Mouse (Mus musculus): ENCODE measurements around the gene Lyrm9. TPM values are rescaled to one million over a fixed set of nuclear protein-coding genes. Genes with fewer than 3 reads are reported as not detected.

Lyrm9 gene
- total and polyA plus RNA-seq, 3 experiments, result 22.0 to 49.4 (median 35.3) TPM

GRCm38 (mm10) chr11:78866486-78866885 is 40.1 kb downstream of the Lyrm9 start:
- in situ Hi-C loops (cut with MboI; ENCODE audit: low pct_ligation_motif_present, low pct_unique_long_range_greater_than_20kb, low sequenced_read_pairs) (no loop called here), dilution Hi-C loops (cut with MboI; ENCODE audit: extremely low pct_ligation_motif_present, extremely low pct_unique_long_range_greater_than_20kb, low sequenced_read_pairs) (no loop called here)
- no peaks in the 10 kb centered on the region for H3K79me2 ChIP-seq (replicated peaks; ENCODE audit: control insufficient read depth, extremely low read depth, insufficient read depth, poor library complexity, severe bottlenecking)
- H3K27me3 ChIP-seq (replicated peaks), result no peaks in the 10 kb centered on the region
- H3K36me3 ChIP-seq (replicated peaks in 1 of 2; ENCODE audit: control insufficient read depth in 1 of 2, insufficient read depth in 1 of 2, low read length in 1 of 2), result no peaks in the 10 kb centered on the region
- no peak overlapping the region for H3K27ac ChIP-seq (ENCODE audit: insufficient read depth, low read depth)
- DNase-seq (ENCODE audit: extremely low read depth), result no peak
- no peak overlapping the region for H3K4me2 ChIP-seq (ENCODE audit: insufficient read depth, low read depth, poor library complexity, severe bottlenecking)
- H3K4me1 ChIP-seq (ENCODE audit: control insufficient read depth in 1 of 2, insufficient read depth in 2 of 2), result peaks cover 0 to 9% of the 10 kb centered on the region in 2 experiments; a peak in 2 of 4 replicates
- no peak overlapping the region for H3K9ac ChIP-seq (ENCODE audit: insufficient read depth, low read depth)
- H3K9me3 ChIP-seq (replicated peaks; ENCODE audit: low read length), result peaks cover 7% of the 10 kb centered on the region
- no peak for TF ChIP-seq MYC (IDR thresholded peaks at IDR 0.05; ENCODE audit: low read depth, low read length)
- no peak for TF ChIP-seq CHD2 (IDR thresholded peaks at IDR 0.05; ENCODE audit: low read length)
- TF ChIP-seq ZMIZ1 (IDR thresholded peaks at IDR 0.05; ENCODE audit: low read depth, low read length), result no peak
- TF ChIP-seq ZKSCAN1 (IDR thresholded peaks at IDR 0.05; ENCODE audit: borderline replicate concordance, low read depth, low read length), result no peak
- no peak for TF ChIP-seq PAX5 (IDR thresholded peaks at IDR 0.05; ENCODE audit: low read length)
- TF ChIP-seq IRF4 (IDR thresholded peaks at IDR 0.05; ENCODE audit: low read depth, low read length), result no peak
- no peak for TF ChIP-seq KAT2A (IDR thresholded peaks at IDR 0.05; ENCODE audit: insufficient replicate concordance, low read length)
- H3K4me3 ChIP-seq (replicated peaks in 1 of 3; ENCODE audit: low read depth in 2 of 3, low read length in 2 of 3, poor library complexity in 1 of 3), result no peak overlapping the region

GRCm38 (mm10) chr11:78867696-78868095 is 41.3 kb downstream of the Lyrm9 start:
- in situ Hi-C loops (cut with MboI; ENCODE audit: low pct_ligation_motif_present, low pct_unique_long_range_greater_than_20kb, low sequenced_read_pairs) (no loop called here), dilution Hi-C loops (cut with MboI; ENCODE audit: extremely low pct_ligation_motif_present, extremely low pct_unique_long_range_greater_than_20kb, low sequenced_read_pairs) (no loop called here)
- H3K4me3 ChIP-seq (replicated peaks in 1 of 3; ENCODE audit: low read depth in 2 of 3, low read length in 2 of 3, poor library complexity in 1 of 3), result no peak overlapping the region
- H3K9ac ChIP-seq (ENCODE audit: insufficient read depth, low read depth), result no peak overlapping the region
- no peak overlapping the region for H3K4me2 ChIP-seq (ENCODE audit: insufficient read depth, low read depth, poor library complexity, severe bottlenecking)
- H3K9me3 ChIP-seq (replicated peaks; ENCODE audit: low read length), result peaks cover 7% of the 10 kb centered on the region
- H3K4me1 ChIP-seq (ENCODE audit: control insufficient read depth in 1 of 2, insufficient read depth in 2 of 2), result peaks cover 3 to 13% of the 10 kb centered on the region in 2 experiments; a peak in 2 of 4 replicates
- H3K27me3 ChIP-seq (replicated peaks), result no peaks in the 10 kb centered on the region
- TF ChIP-seq ETS1 (conservative IDR thresholded peaks at IDR 0.05; ENCODE audit: low read depth, low read length) (no peak), MXI1 (IDR thresholded peaks at IDR 0.05; ENCODE audit: low read depth, low read length) (no peak), E2F4 (IDR thresholded peaks at IDR 0.05; ENCODE audit: insufficient replicate concordance, low read depth, low read length) (no peak), CHD2 (IDR thresholded peaks at IDR 0.05; ENCODE audit: low read length) (no peak), ZNF384 (IDR thresholded peaks at IDR 0.05; ENCODE audit: low read depth, low read length) (no peak), HCFC1 (IDR thresholded peaks at IDR 0.05; ENCODE audit: low read depth, low read length) (no peak), USF2 (conservative IDR thresholded peaks at IDR 0.05; ENCODE audit: low read depth, low read length) (no peak), RCOR1 (conservative IDR thresholded peaks at IDR 0.05; ENCODE audit: low read depth, low read length) (no peak), UBTF (IDR thresholded peaks at IDR 0.05; ENCODE audit: low read depth, low read length) (no peak), NRF1 (IDR thresholded peaks at IDR 0.05; ENCODE audit: low read depth, low read length) (no peak), EP300 (IDR thresholded peaks at IDR 0.05; ENCODE audit: low read length) (no peak), CTCF (conservative IDR thresholded peaks at IDR 0.05 in 1 of 2, IDR thresholded peaks at IDR 0.05 in 1 of 2; ENCODE audit: low read depth in 2 of 2, low read length in 2 of 2) (no peak), TCF12 (IDR thresholded peaks at IDR 0.05; ENCODE audit: low read depth, low read length) (no peak), KAT2A (IDR thresholded peaks at IDR 0.05; ENCODE audit: insufficient replicate concordance, low read length) (no peak)
- no peaks in the 10 kb centered on the region for H3K79me2 ChIP-seq (replicated peaks; ENCODE audit: control insufficient read depth, extremely low read depth, insufficient read depth, poor library complexity, severe bottlenecking)
- no peak for DNase-seq (ENCODE audit: extremely low read depth)
- no peaks in the 10 kb centered on the region for H3K36me3 ChIP-seq (replicated peaks in 1 of 2; ENCODE audit: control insufficient read depth in 1 of 2, insufficient read depth in 1 of 2, low read length in 1 of 2)
- no peak overlapping the region for H3K27ac ChIP-seq (ENCODE audit: insufficient read depth, low read depth)

Data from CH12.LX (cell line).